Mouse (Mus musculus): Measurements from ENCODE around the gene Lct.
"Not testable (repeated sequence)": the region's sequence is repeated elsewhere in the genome, so short reads cannot be mapped to it uniquely, and the experiment has no call there.

DNA sequence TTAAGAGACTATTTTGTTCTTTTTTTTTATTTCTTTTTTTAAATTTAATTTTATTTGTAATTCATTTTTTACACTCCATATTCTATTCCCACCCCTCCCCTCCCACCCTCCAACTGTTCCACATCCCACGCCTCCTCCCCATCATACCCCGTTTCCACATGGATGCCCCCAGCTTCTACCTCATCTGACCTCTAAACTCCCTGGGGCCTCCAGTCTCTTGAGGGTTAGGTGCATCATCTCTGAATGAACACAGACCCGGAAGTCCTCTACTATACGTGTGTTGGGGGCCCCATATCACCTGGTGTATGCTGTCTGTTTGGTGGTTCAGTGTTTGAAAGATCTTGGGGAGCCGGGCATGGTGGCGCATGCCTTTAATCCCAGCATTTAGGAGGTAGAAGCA is 8.9 kb downstream of the Lct start:
- not testable (repeated sequence) for TF ChIP-seq POLR2A (IDR thresholded peaks at IDR 0.05; ENCODE audit: low read depth, low read length); CTCF (IDR thresholded peaks at IDR 0.05; ENCODE audit: extremely low read depth, insufficient read depth, insufficient read length, insufficient replicate concordance)
